Comparison of ENCODE assay signal across 17 mouse cellular contexts in the genomic region with DNA sequence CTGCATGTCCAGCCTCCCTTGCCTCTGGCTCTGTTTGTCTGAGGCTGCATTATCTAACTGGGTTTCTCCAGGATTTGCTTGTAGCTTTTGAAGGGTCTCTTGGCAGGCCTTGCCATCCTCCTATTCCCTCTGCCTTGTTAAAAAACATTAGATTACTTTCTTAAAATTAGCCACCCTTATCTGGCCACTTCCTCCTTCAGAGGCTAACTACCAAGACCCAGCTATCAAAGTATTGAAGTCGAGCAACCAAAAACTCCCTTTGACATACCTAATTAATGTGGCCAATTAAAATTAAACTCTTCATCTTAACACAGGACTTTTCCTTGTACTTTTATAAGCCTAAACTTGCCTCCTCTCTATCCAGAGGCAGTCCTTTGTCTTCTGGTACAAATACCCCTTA.
"Had no signal": no experiment of that assay in that cellular context is flagged by ENCODE, and none has a peak within 500 bp of the region (broad histone marks: within the 10 kb centered on the region; RNA-seq: fewer than 3 reads in every experiment).

No protein-coding gene starts in this region.

- H3K27me3 ChIP-seq: lung, embryonic 15.5 days; megakaryocyte, embryonic 14.5 days; midbrain, embryonic 13.5 days; midbrain, embryonic 15.5 days; neural tube, embryonic 12.5 days; stomach, embryonic 15.5 days had no signal

- H3K36me3 ChIP-seq: lung, embryonic 15.5 days; midbrain, embryonic 13.5 days; midbrain, embryonic 15.5 days; neural tube, embryonic 12.5 days; stomach, embryonic 15.5 days had no signal

- H3K4me1 ChIP-seq: lung, embryonic 15.5 days; midbrain, embryonic 13.5 days; midbrain, embryonic 15.5 days; neural tube, embryonic 12.5 days; stomach, embryonic 15.5 days had no signal

- H3K9me3 ChIP-seq: lung, embryonic 15.5 days; midbrain, embryonic 13.5 days; midbrain, embryonic 15.5 days; neural tube, embryonic 12.5 days; stomach, embryonic 15.5 days had no signal

- H3K9ac ChIP-seq: lung, embryonic 15.5 days; midbrain, embryonic 13.5 days; midbrain, embryonic 15.5 days; neural tube, embryonic 12.5 days; stomach, embryonic 15.5 days had no signal

- ATAC-seq: lung, postnatal 0 days; midbrain, embryonic 13.5 days; midbrain, embryonic 15.5 days had no signal

- H3K4me2 ChIP-seq: lung, embryonic 15.5 days; midbrain, embryonic 11.5 days; midbrain, embryonic 13.5 days; midbrain, embryonic 15.5 days; neural tube, embryonic 12.5 days; stomach, embryonic 15.5 days had no signal

- H3K4me3 ChIP-seq: lung, embryonic 15.5 days; megakaryocyte, embryonic 14.5 days; midbrain, embryonic 13.5 days; midbrain, embryonic 15.5 days; neural tube, embryonic 12.5 days; stomach, embryonic 15.5 days had no signal

- H3K27ac ChIP-seq: lung, embryonic 15.5 days; macrophage; midbrain, embryonic 13.5 days; midbrain, embryonic 15.5 days; neural tube, embryonic 12.5 days; stomach, embryonic 15.5 days; stomach, postnatal 0 days had no signal

- DNase-seq: lung, adult 2 months; lung, postnatal 14 days; lung, postnatal 36 days; right cerebral cortex, postnatal 14 days; thymus, adult 2 months; thymus, postnatal 25 days; thymus, postnatal 4 days had no signal
